Mouse (Mus musculus): Measurements from ENCODE around the gene Dhx34.
A peak's percentile ranks its signal among the peaks of the same experiment; 100 is the strongest.

Gene Dhx34

DNA sequence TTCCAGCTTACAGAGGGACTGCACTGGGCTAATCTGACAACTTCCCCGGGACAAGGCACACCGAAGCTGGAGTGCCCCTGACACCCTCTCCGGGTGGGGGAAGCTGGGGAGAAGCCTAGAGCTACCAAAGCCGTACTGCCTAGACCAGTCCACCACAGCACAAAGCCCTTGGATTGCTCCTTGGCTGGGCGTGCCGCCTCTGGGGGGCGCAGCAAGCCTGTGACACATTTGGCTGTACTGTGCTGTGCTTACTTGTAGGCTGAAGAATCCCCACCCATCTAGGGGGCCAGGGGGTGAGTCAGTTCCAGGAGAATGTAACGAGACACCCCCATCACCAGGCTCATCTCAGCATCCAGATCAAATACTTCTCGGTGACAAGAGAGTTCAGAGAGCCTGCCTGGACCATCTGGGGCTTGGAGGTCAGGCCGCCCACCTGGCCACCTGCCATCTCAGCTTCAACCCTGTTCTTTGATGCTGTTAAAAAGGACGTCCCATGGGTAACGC, 10.9 kb downstream of the Dhx34 start:
- DNase-seq (ENCODE audit: low spot score in 2 of 2) = no peak

DNA sequence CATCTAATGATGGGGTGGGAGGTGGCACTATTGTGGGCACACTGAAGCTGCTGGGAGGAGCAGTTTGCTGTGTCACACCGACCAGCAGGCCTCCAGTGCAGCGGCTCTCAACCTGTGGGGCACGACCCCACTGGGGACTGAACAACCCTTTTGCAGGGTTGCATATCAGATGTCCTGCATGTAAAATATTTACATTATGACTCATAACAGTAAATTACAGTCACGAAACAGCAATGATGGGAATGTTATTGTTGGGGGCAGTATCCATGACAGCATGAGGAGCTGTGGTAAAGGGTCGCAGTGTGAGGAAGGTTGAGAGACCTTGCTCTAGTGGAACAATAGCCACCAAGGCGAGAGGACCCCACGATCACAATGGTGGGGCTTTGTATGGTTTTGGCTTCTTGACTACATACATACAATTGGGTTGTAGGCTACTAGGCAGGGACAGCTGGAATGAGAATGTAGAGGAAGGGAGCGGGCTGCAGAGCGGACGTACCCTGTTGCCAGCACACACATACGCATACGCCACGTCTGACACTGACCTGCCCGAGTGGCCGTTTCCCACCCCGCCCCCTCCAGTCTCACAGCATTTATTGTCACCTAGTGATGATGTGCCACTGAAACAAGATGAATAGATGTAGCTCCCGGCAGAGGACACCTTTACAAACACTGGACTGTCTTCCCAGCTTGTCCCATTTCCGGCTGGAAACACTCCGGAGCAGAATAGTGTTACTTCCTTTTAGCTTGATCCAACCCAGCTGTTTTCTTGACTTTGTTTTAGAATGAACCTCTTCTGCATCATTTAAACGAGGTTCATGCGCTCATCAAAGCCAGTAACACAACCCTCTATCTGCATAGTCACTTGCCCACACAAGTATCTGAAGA, 12.8 kb downstream of the Dhx34 start:
- DNase-seq (ENCODE audit: low spot score in 2 of 2) = no peak

DNA sequence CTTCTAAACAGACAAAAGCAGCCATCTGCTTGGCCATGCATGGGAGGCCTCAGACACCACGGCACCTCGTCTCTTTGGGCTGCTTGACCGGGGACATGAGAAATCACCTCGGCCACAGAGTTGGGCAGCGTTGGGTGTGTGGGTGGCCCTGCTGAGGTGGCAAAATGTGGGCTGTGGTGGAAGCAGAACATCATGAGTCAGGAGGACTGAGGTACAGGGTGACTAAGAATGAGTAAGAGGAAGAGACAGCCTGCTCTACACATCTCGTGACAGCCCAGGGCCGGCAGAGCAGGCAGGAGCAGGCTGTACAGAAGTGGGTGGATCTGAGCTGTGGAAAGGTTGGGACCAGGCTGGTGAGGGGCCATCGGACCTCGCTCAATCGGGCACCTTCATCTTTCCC, 14.3 kb downstream of the Dhx34 start:
- peak; percentile 26 to 63 for DNase-seq (ENCODE audit: low spot score in 2 of 2)

DNA sequence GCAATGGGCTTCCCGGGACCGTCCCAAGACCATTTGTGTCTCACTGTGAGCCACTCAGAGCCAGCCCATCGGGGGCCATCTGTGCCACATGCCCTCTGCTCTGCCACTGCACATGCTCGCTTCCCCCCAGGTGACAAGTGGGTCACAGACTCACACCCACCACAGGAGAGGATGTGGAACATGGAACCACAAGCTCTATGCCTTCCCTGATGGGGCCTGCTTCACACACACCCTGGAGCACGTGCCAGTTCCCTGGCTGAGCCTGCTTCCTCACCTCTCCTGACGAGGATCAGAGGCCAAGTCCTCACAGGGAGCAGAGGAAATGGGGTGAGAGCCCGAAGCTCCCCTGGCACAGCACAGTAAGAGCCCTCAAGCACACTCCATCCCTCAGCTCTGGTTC, 14.8 kb downstream of the Dhx34 start:
- DNase-seq (ENCODE audit: low spot score in 2 of 2) = no peak

DNA sequence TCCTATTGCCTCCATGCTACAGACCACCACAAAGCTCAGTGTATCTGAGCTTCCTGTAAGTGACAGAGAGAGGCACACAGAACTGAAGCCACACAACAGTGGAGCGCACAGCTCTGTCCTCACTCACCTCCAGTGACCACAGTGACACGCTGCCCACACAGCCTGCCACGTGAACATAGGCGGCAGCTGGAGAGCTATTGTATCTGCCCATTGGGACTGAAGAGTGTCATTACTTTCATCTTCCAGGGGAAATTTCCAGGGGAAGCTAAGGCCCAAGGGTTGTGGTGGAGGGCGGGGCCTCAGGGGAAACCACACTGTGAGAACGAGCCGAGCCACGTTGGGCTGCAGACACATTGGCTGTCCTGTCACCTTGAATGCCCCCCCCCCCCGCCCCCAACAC, 17.0 kb downstream of the Dhx34 start:
- no peak for DNase-seq (ENCODE audit: low spot score in 2 of 2)

DNA sequence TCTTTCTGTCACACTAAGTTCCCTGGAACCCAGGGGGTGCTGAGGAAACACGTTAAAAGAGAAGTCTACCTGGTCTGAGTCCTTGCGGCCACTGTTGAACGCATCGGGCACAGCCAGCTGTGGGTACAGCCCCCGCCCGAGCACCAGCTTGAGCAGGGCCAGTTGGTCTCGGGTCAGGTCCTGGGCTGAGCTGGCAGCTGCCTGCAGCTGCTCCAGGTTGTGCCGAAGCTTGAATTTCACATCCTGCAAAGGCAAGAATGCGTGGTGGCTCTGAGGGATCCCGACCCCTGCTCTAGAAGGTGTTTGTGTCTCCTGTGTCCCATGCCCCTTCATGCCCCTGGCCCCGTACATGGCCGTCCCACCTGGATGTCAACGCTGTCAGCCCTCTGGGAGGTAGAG, 18.3 kb downstream of the Dhx34 start:
- DNase-seq (ENCODE audit: low spot score in 2 of 2) = no peak

DNA sequence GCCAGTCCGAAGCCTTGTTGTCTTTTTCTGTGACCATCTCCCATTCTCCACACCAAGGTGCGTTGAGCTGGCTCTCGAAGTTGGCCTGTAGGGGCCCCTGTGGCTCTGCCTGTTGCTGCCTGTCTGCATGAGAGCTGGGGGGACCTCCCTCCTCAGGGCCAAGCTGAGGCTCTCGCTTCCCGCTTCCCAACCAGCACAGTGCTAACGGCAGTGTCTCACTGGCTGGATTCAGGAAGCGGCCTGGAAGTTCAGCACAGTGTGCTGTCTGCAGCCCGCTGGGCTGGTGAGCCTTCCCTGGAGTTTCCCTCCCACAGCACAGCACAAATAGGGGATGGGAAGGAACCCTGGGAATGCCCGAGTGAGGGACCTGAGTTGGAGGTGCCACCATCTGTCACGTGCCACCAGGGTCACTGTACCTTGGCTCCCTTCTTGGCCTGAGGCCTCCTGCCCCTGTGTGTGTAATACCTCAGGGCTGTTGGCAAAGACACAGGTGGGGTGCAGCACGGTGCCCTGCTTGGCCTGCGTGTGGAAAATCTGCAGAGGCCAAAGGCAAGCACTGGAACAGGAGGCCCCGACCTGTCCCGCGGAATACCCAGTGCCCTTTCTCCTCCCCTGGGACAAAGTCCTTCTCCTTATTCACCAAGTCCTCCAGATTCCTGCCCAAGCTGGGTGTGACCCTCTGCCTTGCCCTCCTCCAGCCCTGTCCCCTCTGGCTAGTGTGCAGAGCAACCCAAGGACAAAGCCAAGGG, 18.9 kb downstream of the Dhx34 start:
- no peak for DNase-seq (ENCODE audit: low spot score in 2 of 2)

DNA sequence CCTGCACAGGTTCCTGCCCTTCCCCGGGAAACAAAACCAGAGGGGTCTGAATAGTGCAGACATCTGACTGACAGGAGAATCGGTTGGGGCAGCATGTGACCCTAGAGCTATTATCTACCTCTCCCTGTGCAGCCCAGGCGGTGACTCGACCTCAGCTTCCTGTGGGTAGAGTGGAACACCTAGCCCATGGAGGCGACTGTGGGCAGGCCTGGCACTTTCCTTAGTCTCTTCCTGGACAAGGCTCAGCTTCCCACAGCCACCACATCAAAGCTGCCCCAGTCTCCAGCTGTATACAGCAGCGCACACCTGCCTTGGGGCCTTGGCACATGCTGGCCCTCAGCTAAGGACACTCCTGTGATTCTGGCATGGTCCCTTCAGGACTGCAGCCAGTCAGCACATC, 20.7 kb downstream of the Dhx34 start:
- no peak for DNase-seq (ENCODE audit: low spot score in 2 of 2)

DNA sequence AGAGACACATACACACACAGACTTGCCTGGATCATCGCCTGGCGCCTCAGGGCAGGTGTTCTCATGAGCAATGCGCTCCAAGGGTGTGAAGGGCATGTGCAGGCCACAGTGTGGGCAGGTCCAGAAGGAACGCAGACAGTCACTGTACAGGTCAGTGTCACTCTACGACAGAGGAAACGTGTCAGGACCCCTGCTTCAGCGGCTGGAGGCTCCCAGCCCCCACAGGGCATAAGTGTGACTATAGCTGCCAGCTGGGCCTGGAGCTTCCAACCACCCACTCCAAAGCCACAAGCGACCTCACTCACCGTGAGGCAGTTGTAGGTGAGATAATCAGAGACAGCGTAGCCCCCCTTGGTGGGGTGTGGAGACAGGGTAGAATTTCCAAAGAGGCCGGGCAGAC, 23.3 kb downstream of the Dhx34 start:
- DNase-seq (ENCODE audit: low spot score in 2 of 2) = no peak

DNA sequence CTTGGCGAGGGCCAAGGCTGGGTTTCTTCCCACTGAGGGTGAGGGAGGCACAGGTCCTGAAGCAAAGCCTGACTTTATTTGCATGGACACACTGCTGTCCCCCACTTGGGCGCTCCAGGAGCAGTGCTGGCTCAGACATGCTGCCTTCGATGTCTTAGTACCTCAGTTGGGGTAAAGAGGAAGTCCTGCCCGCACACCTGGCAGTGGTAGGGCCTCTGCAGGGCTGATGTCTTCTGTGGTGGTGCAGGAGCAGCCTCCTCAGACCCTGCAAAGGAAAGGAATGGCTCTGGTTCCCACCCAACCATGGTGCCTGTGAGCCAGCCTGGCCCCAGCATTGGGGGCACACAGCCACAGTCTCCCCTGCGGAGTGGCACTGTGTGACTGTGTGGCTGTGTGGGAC, 24.7 kb downstream of the Dhx34 start:
- DNase-seq (ENCODE audit: low spot score in 2 of 2) = no peak

DNA sequence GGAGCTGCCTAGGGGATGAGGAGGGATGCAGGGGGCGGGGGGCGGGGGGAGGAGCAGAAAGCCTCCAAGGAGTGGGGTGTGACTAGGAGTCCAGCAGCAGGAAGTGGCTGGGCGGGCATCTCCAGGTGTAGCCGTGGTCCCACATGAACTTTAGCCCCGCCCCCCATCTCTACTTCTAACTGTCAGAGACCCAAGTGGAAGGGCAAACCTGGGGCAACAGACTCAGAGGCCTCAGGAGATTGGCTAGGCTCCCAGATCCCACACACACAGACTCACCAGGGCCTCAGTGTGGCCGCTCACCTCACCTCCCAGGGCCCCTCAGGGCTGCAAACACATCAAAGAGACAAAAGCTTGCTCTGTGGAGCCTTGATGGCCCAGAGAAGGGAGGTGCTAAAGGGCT, 25.2 kb downstream of the Dhx34 start:
- DNase-seq (ENCODE audit: low spot score in 2 of 2) = no peak

DNA sequence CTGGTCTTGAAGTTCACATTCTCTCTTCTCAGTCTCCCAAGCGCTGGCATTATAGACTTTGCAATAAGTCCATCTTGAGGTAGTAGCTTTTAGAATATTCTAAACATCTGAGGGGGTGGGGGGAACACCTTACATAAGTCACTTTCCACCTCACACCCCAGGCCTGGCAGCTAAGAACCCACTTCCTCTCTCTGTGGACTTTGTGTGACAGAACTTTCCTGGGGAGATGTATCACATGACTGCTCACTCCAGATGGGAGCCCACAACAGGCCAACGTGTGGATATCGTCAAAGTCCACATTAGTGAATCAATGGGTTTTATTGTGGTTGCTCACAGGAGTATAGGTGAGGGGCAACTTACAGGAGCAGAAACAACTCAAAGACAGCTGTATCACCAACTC, 28.1 kb downstream of the Dhx34 start:
- DNase-seq (ENCODE audit: low spot score in 2 of 2) = no peak

DNA sequence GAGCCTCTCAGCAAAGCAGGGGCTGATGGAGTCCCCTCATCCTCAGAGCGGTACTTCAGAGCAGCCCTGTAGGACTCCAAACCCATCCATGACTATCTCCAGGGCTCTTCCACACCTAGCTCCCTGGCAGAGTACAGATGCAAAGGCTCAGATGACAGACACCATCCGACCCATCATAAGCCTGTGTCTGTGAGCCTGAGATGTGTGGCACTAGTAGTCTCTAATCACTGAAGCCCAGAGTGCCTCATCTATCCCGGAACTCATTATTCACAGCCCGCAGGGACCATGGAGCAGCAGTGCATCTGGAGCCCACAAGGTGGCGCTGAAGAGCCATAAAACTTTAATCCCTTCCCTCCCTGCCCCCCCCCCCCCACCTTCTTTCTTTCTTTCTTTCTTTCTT, 29.5 kb downstream of the Dhx34 start:
- DNase-seq (ENCODE audit: low spot score in 2 of 2) = peak; percentile 65 to 67

DNA sequence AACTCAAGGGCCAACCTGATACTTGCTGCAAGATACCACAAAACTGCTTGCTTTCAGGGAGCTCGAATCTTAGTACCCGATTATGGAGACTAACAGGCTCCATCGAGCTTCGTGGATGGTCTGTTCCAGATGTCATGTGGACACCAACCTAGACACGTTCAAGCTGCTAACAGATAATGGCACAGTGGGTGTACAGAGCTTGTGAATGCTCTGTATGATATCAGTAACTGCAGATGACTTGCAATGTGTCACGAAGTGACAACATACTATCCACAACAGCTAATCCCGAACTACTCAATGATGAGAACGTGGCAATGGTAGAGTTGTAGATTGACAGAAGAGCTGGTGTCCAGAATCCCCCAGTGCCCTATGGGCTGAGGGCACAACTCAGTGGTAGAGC, 34.3 kb downstream of the Dhx34 start:
- no peak for DNase-seq (ENCODE audit: low spot score in 2 of 2)

DNA sequence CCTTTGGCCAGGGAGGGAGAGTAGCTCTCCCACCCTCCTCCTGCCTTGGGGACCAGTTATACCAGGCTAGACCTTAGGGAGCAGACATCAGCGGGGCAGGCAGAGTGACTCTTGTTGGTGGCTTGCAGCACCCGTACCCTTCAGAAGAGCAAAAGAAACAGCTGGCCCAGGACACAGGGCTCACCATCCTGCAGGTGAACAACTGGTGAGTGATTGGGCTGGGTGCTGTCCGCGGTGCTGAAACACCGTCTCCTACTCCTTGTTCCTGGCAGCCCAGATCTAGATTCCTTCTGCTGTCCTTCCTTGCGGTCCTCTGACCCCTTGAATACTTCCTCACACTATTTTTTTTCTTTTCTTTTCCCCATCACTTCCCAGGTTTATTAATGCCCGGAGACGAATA, 38.2 kb downstream of the Dhx34 start:
- no peak for DNase-seq (ENCODE audit: low spot score in 2 of 2)

DNA sequence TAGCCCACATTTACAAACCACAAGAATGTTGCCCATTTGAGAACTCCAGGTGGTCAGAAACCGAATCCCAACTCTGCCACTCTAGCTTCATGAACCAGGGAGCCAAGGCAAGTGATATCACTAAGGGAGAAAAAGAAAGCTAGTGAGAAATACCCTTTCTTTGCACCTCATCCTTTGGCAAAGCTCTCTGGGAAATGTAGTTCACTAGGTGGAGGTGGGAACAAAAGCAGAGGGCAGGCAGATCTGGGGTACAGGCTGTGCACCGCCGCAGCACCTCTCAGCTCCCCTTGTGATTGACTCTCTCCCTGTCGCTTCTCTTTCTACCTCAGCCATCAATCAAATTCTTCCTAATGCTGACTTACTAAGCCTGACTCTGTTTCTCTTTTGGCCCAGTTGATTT, 43.7 kb downstream of the Dhx34 start:
- DNase-seq (ENCODE audit: low spot score in 2 of 2) = no peak

DNA sequence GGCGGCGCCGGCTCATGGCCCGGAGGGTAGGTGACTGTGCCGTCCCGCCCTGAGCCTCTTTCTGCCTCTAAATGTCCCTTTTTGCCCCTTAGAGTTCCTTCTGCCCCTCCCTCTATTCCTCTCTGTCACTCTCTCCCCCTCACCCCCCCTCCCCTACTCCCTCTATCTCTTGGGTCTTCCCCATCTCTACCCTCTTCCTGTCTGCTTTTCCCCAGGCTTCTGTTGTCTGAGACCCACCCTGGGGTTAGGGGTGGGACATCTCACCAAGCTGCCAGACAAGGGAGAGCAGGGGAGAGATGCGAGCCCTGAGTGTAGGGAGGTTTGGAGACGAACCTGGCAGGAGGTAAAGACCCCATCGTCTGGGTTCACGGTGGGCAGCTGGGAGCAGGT, 46.3 kb downstream of the Dhx34 start:
- DNase-seq (ENCODE audit: low spot score in 2 of 2) = no peak

DNA sequence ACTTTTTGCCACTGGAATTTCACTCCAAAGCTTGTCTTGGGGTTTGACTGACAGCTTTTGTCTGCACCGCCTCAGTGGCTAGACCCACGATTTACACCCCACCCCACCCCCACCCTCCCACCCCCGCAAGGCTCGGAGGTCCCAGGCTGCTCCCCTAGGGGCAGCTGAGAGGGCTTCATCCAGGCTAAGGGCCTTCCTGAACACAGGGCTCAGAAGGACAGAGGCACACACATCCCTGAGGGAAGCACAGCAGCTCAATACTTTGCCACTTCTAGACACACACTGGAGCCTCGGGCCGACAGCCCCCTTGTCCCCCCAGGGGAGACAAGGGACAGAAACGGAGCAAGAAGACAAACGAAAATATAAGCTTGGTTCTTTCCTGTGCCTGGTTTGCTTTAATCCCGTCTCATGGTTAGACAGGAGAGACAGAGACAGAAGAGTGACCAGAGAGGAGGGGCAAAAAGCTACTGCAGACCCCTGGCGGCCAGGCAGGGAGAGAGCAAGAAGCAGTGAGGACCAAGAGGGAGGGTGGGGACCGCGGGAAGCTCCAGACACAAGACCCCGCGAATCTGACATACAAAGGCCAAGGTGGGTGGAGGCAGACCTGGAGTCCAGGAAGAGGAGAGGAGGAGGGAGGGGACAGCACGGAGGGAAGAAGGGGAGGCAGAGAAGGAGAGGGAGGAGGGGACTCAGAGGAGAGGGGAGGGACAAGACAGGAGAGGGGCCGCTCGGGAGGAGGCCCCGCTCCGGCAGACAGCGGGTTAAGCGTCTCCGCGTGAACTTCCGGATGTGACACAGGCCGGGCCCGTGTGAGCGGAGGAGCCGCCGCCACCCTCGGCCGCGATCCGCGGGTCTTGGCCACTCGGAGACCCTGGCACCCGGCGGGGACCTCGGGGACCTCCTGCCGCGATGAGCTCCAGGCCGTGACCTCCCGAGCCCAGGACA, 47.0 kb downstream of the Dhx34 start, which contains the start of gene Meis3:
Gene Meis3 (plus strand): TSS at position 494 of the 945 bp plus-strand sequence.
- peak; percentile 31 to 47 for DNase-seq (ENCODE audit: low spot score in 2 of 2)

DNA sequence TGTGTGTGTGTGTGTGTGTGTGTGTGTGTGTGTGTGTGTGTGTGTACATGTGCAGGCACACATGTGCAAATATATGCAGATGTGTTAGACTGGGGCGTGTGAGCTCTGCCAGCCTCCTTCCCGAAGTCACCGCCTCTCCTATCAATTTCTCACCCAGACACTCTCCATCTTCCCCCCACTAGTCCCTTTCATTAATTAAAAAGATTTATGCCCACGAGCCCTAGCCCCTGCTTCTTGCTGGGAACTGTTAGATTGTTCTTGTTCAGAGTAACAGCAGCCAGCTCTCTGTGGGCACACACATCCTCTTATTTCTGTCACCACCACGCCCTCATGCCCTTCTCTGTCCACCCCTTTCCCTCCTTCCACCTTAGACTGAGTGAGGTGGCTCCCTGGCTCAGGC, 48.7 kb downstream of the Dhx34 start:
- DNase-seq (ENCODE audit: low spot score in 2 of 2) = no peak

DNA sequence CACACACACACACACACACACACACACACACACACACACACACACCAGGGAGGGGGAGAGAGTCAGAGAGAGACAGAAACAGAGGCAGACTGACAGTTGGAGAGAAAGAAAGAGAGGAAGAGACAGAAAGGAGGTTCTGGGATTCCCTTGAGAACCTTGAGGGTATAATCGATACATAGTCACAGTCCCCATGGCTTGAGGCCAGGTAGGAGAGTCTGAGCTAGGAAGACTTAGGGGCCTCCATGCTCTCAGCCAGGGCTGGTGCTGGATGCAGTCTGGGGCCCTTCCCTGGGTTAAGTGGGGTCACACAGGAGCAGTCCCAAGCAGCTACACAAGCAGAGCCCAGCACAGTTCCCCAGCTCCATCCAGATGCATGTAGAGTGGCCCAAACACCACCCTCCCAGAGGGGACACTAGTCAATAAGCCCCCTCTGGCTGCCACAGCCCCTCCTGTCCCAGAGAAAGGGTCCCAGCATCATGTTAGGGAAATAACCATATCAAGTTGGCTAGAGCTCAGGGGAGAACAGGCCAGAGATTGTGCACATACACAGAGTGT, 49.2 kb downstream of the Dhx34 start:
- DNase-seq (ENCODE audit: low spot score in 2 of 2) = no peak

DNA sequence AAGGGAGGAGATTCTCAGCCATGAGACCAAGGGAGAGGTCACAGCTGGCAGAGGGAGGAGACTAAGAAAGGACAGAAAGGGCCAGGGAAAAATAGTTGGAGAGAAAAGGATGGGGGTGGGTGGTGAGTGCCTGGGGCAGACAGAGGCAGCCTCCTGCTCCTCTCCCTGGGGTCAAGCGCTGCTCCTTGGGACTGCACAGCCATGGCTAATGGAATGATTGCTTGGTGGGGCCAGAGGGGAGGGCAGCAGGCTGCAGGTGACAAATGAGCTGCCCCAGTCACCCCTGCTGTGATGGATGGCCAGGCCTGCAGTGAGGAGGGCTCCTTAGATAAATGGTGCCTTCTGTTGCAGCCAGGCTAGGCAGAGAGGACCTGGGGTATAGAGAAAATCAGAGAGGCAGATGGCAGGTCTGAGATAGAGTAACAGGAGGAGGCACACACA, 49.7 kb downstream of the Dhx34 start:
- DNase-seq (ENCODE audit: low spot score in 2 of 2) = no peak
